Mouse (Mus musculus): Measurements from ENCODE around the gene Enpp1.
A peak's percentile ranks its signal among the peaks of the same experiment; 100 is the strongest.

Gene Enpp1

GRCm38 (mm10) chr10:24596003-24596868 lies 115.7 kb downstream of the Enpp1 start:
- DNase-seq (ENCODE audit: low spot score) = peak; percentile 7

GRCm38 (mm10) chr10:24595250-24596002 lies 116.5 kb downstream of the Enpp1 start, which contains the start of gene Ccn2:
Gene Ccn2 (plus strand): TSS chr10:24595442.
- no peak for DNase-seq (ENCODE audit: low spot score)

GRCm38 (mm10) chr10:24593556-24593955 lies 118.4 kb downstream of the Enpp1 start:
- DNase-seq (ENCODE audit: low spot score) = no peak

- no peak for DNase-seq (ENCODE audit: low spot score)
These were observed 119.0 kb downstream of the Enpp1 start for GRCm38 (mm10) chr10:24592969-24593368.

- no peak for DNase-seq (ENCODE audit: low spot score)
These were observed 119.6 kb downstream of the Enpp1 start for GRCm38 (mm10) chr10:24592318-24592717.

GRCm38 (mm10) chr10:24591741-24592140 lies 120.2 kb downstream of the Enpp1 start:
- peak; percentile 4 for DNase-seq (ENCODE audit: low spot score)

GRCm38 (mm10) chr10:24591136-24591535 lies 120.8 kb downstream of the Enpp1 start:
- peak; percentile 82 for DNase-seq (ENCODE audit: low spot score)

- no peak for DNase-seq (ENCODE audit: low spot score)
These were observed 121.4 kb downstream of the Enpp1 start for GRCm38 (mm10) chr10:24590546-24590945.

GRCm38 (mm10) chr10:24589238-24589637 lies 122.7 kb downstream of the Enpp1 start:
- no peak for DNase-seq (ENCODE audit: low spot score)

GRCm38 (mm10) chr10:24588824-24589223 lies 123.1 kb downstream of the Enpp1 start:
- DNase-seq (ENCODE audit: low spot score) = no peak
